Mouse (Mus musculus) megakaryocyte, embryonic 14.5 days (primary cell): ENCODE measurements at regions not wholly inside any gene's neighbourhood (a gene's known extent, or its start where the extent isn't known, plus 50 kb on each side); places are given as distances from the start of the nearest gene placed in this dataset.

Experiments used
- FLI1 ChIP-seq: IDR thresholded peaks from 2 replicates; pipeline ENCODE4 v1.6.1; 2012; ENCODE audit warnings: low read length, inconsistent platforms, mixed read lengths
- GATA1 ChIP-seq: IDR thresholded peaks from 3 replicates; pipeline ENCODE4 v1.6.1; 2012; ENCODE audit warnings: mixed read lengths, low read length, inconsistent platforms, borderline replicate concordance

DNA sequence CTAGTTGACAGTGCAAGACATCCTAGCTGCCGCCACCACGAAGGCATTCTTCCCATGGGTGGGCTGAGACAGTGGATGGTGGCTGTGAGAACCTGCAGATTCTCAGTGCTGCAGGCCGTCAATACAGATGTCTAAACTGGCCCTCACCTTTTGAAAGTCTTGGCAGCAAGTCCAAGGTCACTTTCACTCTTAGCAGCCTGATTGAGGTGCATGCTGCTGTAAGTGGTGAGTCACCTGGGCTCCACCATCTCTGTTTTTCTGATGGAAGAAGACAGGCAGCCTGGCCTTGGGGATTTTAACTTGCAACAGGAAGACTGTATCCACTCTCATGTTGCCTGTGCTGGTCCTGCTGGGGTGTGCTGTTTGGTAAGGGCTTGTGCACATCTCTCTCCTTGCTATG lies 129.3 kb downstream of the Zfp706 start:
- no peak for TF ChIP-seq GATA1
- no peak for TF ChIP-seq FLI1
